Mouse (Mus musculus) midbrain, embryonic 13.5 days (tissue): ENCODE measurements at regions not wholly inside any gene's neighbourhood (a gene's known extent, or its start where the extent isn't known, plus 50 kb on each side); places are given as distances from the start of the nearest gene placed in this dataset.

Source experiments
- ATAC-seq: fragments of 200-750 bp; cut with Nextera tagmentation; 2 replicates; pipeline ENCODE4 v1.8.0; 2017; ENCODE audit warnings: mild to moderate bottlenecking, moderate TSS enrichment, moderate library complexity
- H3K27ac ChIP-seq: fragments of 300-500 bp; sonication (generic); 2 replicates; pipeline ENCODE4 v1.5.1; 2015; ENCODE audit warnings: inconsistent platforms, mild to moderate bottlenecking, moderate library complexity
- H3K27me3 ChIP-seq: fragments of 300-500 bp; sonication (generic); 2 replicates; pipeline ENCODE4 v1.6.1; 2015; ENCODE audit warnings: mild to moderate bottlenecking, inconsistent platforms
- H3K36me3 ChIP-seq: fragments of 300-500 bp; sonication (generic); 2 replicates; pipeline ENCODE4 v1.6.1; 2015; ENCODE audit warnings: mild to moderate bottlenecking, inconsistent platforms
- H3K4me1 ChIP-seq: fragments of 300-500 bp; sonication (generic); replicated peaks from 2 replicates; pipeline ENCODE4 v1.6.1; 2015; ENCODE audit warnings: inconsistent platforms
- H3K4me2 ChIP-seq: fragments of 300-500 bp; sonication (generic); replicated peaks from 2 replicates; pipeline ENCODE4 v1.6.1; 2015; ENCODE audit warnings: moderate library complexity, mild to moderate bottlenecking, inconsistent platforms
- H3K4me3 ChIP-seq: fragments of 300-500 bp; sonication (generic); replicated peaks from 2 replicates; pipeline ENCODE4 v1.5.1; 2015; ENCODE audit warnings: mild to moderate bottlenecking, inconsistent platforms
- H3K9ac ChIP-seq: fragments of 300-500 bp; sonication (generic); replicated peaks from 2 replicates; pipeline ENCODE4 v1.6.1; 2015; ENCODE audit warnings: mild to moderate bottlenecking, inconsistent platforms
- H3K9me3 ChIP-seq: fragments of 300-500 bp; sonication (generic); 2 replicates; pipeline ENCODE4 v1.6.1; 2016; ENCODE audit warnings: mild to moderate bottlenecking, inconsistent platforms
- WGBS: fragments of 180-500 bp; shearing (Covaris S2); methylation state at CpG from one replicate; pipeline ENCODE4 v1.1.7; 2015; 5-methylcytosine and 5-hydroxymethylcytosine counted together

GRCm38 (mm10) chr4:125289709-125290108 is 162.1 kb upstream of the Zc3h12a start:
- no peak overlapping the region for H3K9ac ChIP-seq
- no peak for ATAC-seq
- WGBS = 17% methylated on average over 1 of the region's 1 CpGs
- H3K4me3 ChIP-seq = no peak overlapping the region
- peaks cover 3% of the 10 kb centered on the region; the same call in 1 of the 2 replicates for H3K9me3 ChIP-seq
- H3K4me1 ChIP-seq = peaks cover 20% of the 10 kb centered on the region
- H3K36me3 ChIP-seq = no peaks in the 10 kb centered on the region
- H3K4me2 ChIP-seq = no peak overlapping the region
- peak overlapping the region; percentile 35 for H3K27ac ChIP-seq
- H3K27me3 ChIP-seq = peaks cover 9% of the 10 kb centered on the region; the same call in 1 of the 2 replicates

DNA sequence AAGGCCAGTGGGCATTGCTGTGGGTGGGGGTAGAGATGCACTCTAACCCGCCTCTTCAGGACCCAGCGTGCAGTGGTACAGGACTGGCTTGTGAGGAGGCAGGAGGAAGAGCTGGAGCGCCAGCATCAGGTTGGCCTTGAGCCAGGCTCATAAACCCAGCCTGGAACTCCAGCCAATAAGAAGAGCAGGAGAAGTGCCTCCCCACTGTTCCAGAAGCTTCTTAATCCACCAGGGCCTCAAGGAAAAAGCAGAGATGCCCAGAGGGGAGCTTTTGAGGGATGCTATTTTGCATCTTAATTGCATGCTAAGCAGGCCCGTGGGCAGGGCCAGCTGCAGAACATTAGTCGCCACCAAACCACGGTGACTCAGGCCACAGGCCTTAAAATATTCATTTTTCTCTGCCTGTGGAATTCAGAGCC is 161.4 kb upstream of the Zc3h12a start:
- peak overlapping the region; percentile 35 for H3K27ac ChIP-seq
- H3K4me2 ChIP-seq = no peak overlapping the region
- H3K4me1 ChIP-seq = peaks cover 20% of the 10 kb centered on the region
- peaks cover 15% of the 10 kb centered on the region; the same call in 1 of the 2 replicates for H3K27me3 ChIP-seq
- 22% methylated on average over 6 of the region's 6 CpGs for WGBS
- ATAC-seq = peak; percentile 78
- peaks cover 3% of the 10 kb centered on the region; the same call in 1 of the 2 replicates for H3K9me3 ChIP-seq
- no peak overlapping the region for H3K4me3 ChIP-seq
- H3K9ac ChIP-seq = no peak overlapping the region
- no peaks in the 10 kb centered on the region for H3K36me3 ChIP-seq

GRCm38 (mm10) chr4:125282974-125283319 is 155.3 kb upstream of the Zc3h12a start:
- H3K9ac ChIP-seq = no peak overlapping the region

DNA sequence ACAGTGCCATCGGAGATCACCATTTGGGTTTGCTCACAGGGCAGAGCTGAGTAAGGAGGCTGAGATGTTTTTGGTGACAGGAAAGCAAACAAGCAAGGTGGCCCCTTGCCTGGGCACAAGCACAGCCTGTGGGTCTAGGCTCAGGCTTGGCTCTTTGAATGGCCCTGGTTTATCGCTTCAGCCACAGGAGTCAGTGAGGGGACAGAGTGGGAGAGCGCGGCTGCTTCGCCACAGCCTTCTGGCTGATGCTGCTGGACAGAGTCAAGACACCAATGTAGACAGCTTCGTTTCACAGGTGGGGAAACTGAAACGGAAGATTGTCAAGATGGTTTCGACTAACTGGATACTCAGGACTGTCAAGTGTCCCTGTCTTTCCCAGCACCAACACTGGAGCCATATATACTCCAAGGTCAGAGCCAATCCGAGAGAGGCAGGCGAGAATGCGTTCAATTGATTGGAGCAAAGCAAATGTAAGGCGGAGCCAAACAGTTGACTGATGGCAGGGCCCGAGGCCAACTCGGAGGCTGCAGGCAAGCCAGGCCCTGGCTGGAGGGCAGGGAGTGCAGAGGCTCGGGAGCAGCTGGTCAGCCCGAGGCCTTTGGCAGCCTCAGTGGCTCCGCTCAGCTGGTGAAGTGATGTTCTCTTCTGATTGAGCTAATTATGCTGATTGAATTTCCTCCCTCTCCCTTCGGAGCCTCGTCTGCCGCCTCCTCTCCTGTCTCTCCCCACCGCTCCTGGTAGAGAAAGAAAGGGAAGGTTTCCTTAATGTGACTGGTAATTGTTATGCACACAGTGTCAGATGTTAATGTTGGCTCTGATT is 154.7 kb upstream of the Zc3h12a start:
- Histone ChIP-seq H3K27me3 (peaks cover 14% of the 10 kb centered on the region; the same call in 1 of the 2 replicates), H3K9ac (no peak overlapping the region), H3K4me2 (peak overlapping the region; percentile 39), H3K9me3 (no peaks in the 10 kb centered on the region), H3K27ac (peak overlapping the region; percentile 51), H3K36me3 (no peaks in the 10 kb centered on the region), H3K4me1 (peaks cover 22% of the 10 kb centered on the region), H3K4me3 (peak overlapping the region; percentile 1; the same call in 1 of the 2 replicates)
- ATAC-seq = peak; percentile 92
- 13% methylated on average over 21 of the region's 21 CpGs for WGBS

More at GRCm38 (mm10) chr4:125282974-125283319, 155.3 kb upstream of the Zc3h12a start:
- Histone ChIP-seq H3K36me3 (no peaks in the 10 kb centered on the region), H3K27me3 (peaks cover 10% of the 10 kb centered on the region; the same call in 1 of the 2 replicates), H3K9me3 (no peaks in the 10 kb centered on the region), H3K4me2 (peak overlapping the region; percentile 39), H3K4me1 (peaks cover 22% of the 10 kb centered on the region), H3K4me3 (no peak overlapping the region), H3K27ac (peak overlapping the region; percentile 51)
- peak; percentile 57 for ATAC-seq
- 19% methylated on average over 8 of the region's 8 CpGs for WGBS

- peaks cover 34% of the 10 kb centered on the region for H3K4me1 ChIP-seq
- no peak for ATAC-seq
- no peak overlapping the region for H3K9ac ChIP-seq
- H3K4me3 ChIP-seq = no peak overlapping the region
- H3K9me3 ChIP-seq = no peaks in the 10 kb centered on the region
- H3K27ac ChIP-seq = no peak overlapping the region
- H3K4me2 ChIP-seq = no peak overlapping the region
- peaks cover 36% of the 10 kb centered on the region for H3K27me3 ChIP-seq
- WGBS = 43% methylated on average over 7 of the region's 7 CpGs
- H3K36me3 ChIP-seq = no peaks in the 10 kb centered on the region
Measured at GRCm38 (mm10) chr4:125279165-125279564, 151.5 kb upstream of the Zc3h12a start.

DNA sequence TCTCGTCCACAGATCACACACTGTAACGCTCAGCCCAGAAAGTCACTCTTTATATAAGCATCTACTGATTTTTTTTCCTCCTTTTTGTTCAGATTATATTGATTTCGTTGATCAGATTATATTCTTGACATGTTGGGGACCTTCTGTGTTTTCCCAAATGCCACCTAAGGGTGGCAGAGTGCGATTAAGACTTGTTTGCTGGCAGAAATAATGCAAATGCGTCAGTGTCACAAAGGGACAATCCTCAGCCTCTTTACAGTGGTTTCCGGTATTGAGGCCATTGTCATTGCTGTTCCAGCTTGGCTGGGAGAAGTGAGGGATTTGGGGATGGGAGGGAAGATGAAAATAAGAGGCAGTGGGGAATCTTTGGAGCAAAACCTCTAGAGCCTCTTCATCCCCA is 149.2 kb upstream of the Zc3h12a start:
- peaks cover 17% of the 10 kb centered on the region for H3K4me1 ChIP-seq
- peaks cover 38% of the 10 kb centered on the region for H3K27me3 ChIP-seq
- ATAC-seq = no peak

GRCm38 (mm10) chr4:125275259-125275658 is 147.6 kb upstream of the Zc3h12a start:
- no peak overlapping the region for H3K4me3 ChIP-seq
- peaks cover 46% of the 10 kb centered on the region for H3K27me3 ChIP-seq
- no peaks in the 10 kb centered on the region for H3K9me3 ChIP-seq
- peak overlapping the region; percentile 35; the same call in 1 of the 2 replicates for H3K27ac ChIP-seq
- H3K9ac ChIP-seq = no peak overlapping the region
- peak overlapping the region; percentile 28 for H3K4me2 ChIP-seq
- 2% methylated on average over 13 of the region's 13 CpGs for WGBS
- H3K4me1 ChIP-seq = peaks cover 12% of the 10 kb centered on the region
- H3K36me3 ChIP-seq = no peaks in the 10 kb centered on the region
- no peak for ATAC-seq

More for the DNA sequence above, 149.2 kb upstream of the Zc3h12a start:
- Histone ChIP-seq H3K27ac (no peak overlapping the region), H3K4me3 (no peak overlapping the region), H3K9me3 (no peaks in the 10 kb centered on the region), H3K36me3 (no peaks in the 10 kb centered on the region), H3K4me2 (no peak overlapping the region), H3K9ac (no peak overlapping the region)
- 73% methylated on average over 6 of the region's 6 CpGs for WGBS

DNA sequence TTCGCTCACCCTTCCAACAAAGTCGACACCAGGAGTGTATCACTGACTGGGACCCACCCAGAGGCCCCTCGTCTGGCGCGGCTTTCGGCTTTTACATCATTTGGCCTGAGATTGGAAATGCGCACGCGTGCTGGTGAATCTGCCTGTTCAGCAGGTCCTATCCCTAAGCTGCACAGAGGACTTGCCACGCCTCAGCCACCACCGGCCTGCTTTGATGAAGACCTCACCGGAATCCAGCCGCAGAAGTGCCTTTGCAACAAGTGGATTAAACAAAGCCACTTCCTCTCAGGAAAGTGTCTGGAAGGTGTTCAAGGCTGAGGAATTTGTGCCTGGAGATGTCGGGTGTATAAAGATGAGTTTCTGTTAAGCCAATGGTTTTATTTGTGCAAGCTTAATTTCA is 143.3 kb upstream of the Zc3h12a start:
- no peaks in the 10 kb centered on the region for H3K36me3 ChIP-seq
- H3K4me2 ChIP-seq = no peak overlapping the region
- no peak overlapping the region for H3K4me3 ChIP-seq
- H3K4me1 ChIP-seq = peaks cover 13% of the 10 kb centered on the region
- H3K9me3 ChIP-seq = no peaks in the 10 kb centered on the region
- H3K27me3 ChIP-seq = peaks cover 54% of the 10 kb centered on the region
- no peak overlapping the region for H3K9ac ChIP-seq
- no peak for ATAC-seq
- 45% methylated on average over 14 of the region's 14 CpGs for WGBS
- H3K27ac ChIP-seq = no peak overlapping the region

DNA sequence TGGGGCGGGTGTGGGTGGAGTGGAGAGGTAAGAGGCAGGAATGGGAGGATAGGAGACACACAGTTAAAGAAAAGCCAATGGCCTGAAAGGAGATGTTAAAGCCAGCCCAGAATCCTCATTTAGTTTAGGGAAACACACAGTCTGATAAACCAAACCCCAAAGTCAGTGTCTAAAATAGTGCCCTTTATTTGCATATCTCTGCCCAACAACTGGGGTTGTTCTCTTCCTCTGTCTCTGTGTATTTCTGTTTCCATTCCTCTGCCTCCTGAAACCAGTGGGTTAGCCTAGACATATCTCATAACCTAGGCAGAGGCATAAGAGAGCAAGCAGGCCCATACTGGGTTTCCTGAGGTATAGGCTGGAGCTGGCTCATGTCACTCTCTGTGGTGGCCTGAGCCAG is 138.6 kb upstream of the Zc3h12a start:
- no peak for ATAC-seq
- H3K4me2 ChIP-seq = no peak overlapping the region
- peaks cover 42% of the 10 kb centered on the region for H3K4me1 ChIP-seq

DNA sequence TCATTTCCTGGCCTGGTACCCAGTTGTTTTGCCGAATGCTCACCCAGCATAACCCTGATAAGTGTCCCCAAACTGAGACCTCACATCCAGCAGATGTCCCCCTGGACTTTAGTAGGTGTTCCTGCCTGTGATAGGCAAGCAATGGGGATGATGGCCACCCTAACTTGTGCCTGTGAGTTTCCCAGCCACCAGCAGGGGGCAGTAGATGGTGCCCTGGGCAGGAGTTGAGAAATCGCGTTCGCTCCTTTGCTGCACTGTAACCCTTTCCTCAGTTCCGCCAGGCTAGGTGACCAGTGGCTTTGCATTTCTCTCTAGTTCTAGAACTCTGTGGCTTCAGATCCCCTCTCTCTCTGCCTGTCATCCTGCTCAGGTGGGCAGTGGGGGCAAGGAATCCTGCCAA is 137.9 kb upstream of the Zc3h12a start:
- no peaks in the 10 kb centered on the region for H3K9me3 ChIP-seq
- no peak overlapping the region for H3K4me2 ChIP-seq
- no peaks in the 10 kb centered on the region for H3K36me3 ChIP-seq
- H3K27ac ChIP-seq = peak overlapping the region; percentile 49
- no peak overlapping the region for H3K9ac ChIP-seq
- H3K4me1 ChIP-seq = peaks cover 48% of the 10 kb centered on the region
- no peak overlapping the region for H3K4me3 ChIP-seq
- peaks cover 51% of the 10 kb centered on the region for H3K27me3 ChIP-seq
- 13% methylated on average over 5 of the region's 5 CpGs for WGBS
- no peak; the same call in 1 of the 2 replicates for ATAC-seq

More for the DNA sequence above, 138.6 kb upstream of the Zc3h12a start:
- Histone ChIP-seq H3K9ac (no peak overlapping the region), H3K36me3 (no peaks in the 10 kb centered on the region), H3K9me3 (no peaks in the 10 kb centered on the region), H3K27me3 (peaks cover 50% of the 10 kb centered on the region), H3K4me3 (no peak overlapping the region), H3K27ac (no peak overlapping the region)
- 75% methylated on average over 1 of the region's 1 CpGs for WGBS

GRCm38 (mm10) chr4:125265065-125265464 is 137.4 kb upstream of the Zc3h12a start:
- Histone ChIP-seq H3K4me3 (no peak overlapping the region), H3K9ac (no peak overlapping the region), H3K9me3 (no peaks in the 10 kb centered on the region), H3K36me3 (no peaks in the 10 kb centered on the region), H3K27me3 (peaks cover 51% of the 10 kb centered on the region), H3K4me2 (no peak overlapping the region), H3K4me1 (peaks cover 50% of the 10 kb centered on the region), H3K27ac (peak overlapping the region; percentile 49)
- ATAC-seq = peak; percentile 64; the same call in 1 of the 2 replicates
- WGBS = 12% methylated on average over 7 of the region's 7 CpGs

GRCm38 (mm10) chr4:125261547-125261946 is 133.9 kb upstream of the Zc3h12a start:
- peaks cover 60% of the 10 kb centered on the region for H3K4me1 ChIP-seq

More at GRCm38 (mm10) chr4:125261547-125261946, 133.9 kb upstream of the Zc3h12a start:
- no peaks in the 10 kb centered on the region for H3K9me3 ChIP-seq
- peaks cover 38% of the 10 kb centered on the region for H3K27me3 ChIP-seq
- no peak overlapping the region for H3K4me3 ChIP-seq
- no peak overlapping the region for H3K9ac ChIP-seq
- H3K36me3 ChIP-seq = no peaks in the 10 kb centered on the region
- no peak for ATAC-seq
- 22% methylated on average over 8 of the region's 8 CpGs for WGBS
- no peak overlapping the region for H3K27ac ChIP-seq
- H3K4me2 ChIP-seq = no peak overlapping the region
